Mouse (Mus musculus): ENCODE results near the gene Cyp2j7. TPM values are rescaled to one million over a fixed set of nuclear protein-coding genes. Genes with fewer than 3 reads are reported as not detected.
"Not testable (repeated sequence)": the region's sequence is repeated elsewhere in the genome, so short reads cannot be mapped to it uniquely, and the experiment has no call there.

Gene Cyp2j7
- not detected in 2 replicates for polyA plus RNA-seq (2014; fragmentation: Nextera tagmentation; extraction: Ambion mirVana)

GRCm38 (mm10) chr4:96236559-96236958, at the start of gene Cyp2j7:
TSS of gene Cyp2j7 (minus strand) at chr4:96236659.
- Histone ChIP-seq H3K27me3 (ENCODE audit: control insufficient read depth, insufficient read depth, low read length) (no peaks in the 10 kb centered on the region), H3K9me3 (replicated peaks; ENCODE audit: control insufficient read depth, low read length) (no peaks in the 10 kb centered on the region), H3K4me1 (ENCODE audit: control insufficient read depth, insufficient read depth, low read length) (no peaks in the 10 kb centered on the region), H3K4me2 (no peak within 1 kb of the TSS), H3K4me3 (ENCODE audit: low read depth, low read length) (no peak within 1 kb of the TSS), H3K27ac (ENCODE audit: low read depth, low read length) (no peak within 1 kb of the TSS), H3K36me3 (ENCODE audit: control insufficient read depth, insufficient read depth, low read length) (no peaks in the 10 kb centered on the region), H3K9ac (ENCODE audit: low read depth, low read length) (no peak within 1 kb of the TSS)
- 81% methylated on average over 3 of the region's 3 CpGs for WGBS (ENCODE audit: insufficient replicate concordance)
- ATAC-seq (replicated peaks; ENCODE audit: insufficient number of reproducible peaks, low FRiP score, low TSS enrichment), result no peak

GRCm38 (mm10) chr4:96276896-96277295, 40.4 kb upstream of the Cyp2j7 start:
- not testable (repeated sequence) for H3K4me1 ChIP-seq (ENCODE audit: control insufficient read depth, insufficient read depth, low read length); H3K4me3 ChIP-seq (ENCODE audit: low read depth, low read length); ATAC-seq (replicated peaks; ENCODE audit: insufficient number of reproducible peaks, low FRiP score, low TSS enrichment); H3K9me3 ChIP-seq (replicated peaks; ENCODE audit: control insufficient read depth, low read length); H3K27me3 ChIP-seq (ENCODE audit: control insufficient read depth, insufficient read depth, low read length); H3K36me3 ChIP-seq (ENCODE audit: control insufficient read depth, insufficient read depth, low read length); H3K4me2 ChIP-seq; H3K9ac ChIP-seq (ENCODE audit: low read depth, low read length); H3K27ac ChIP-seq (ENCODE audit: low read depth, low read length)
- WGBS (ENCODE audit: insufficient replicate concordance), result 40% methylated on average over 1 of the region's 1 CpGs

- H3K36me3 ChIP-seq (ENCODE audit: control insufficient read depth, insufficient read depth, low read length), result no peaks in the 10 kb centered on the region
- no peaks in the 10 kb centered on the region for H3K9me3 ChIP-seq (replicated peaks; ENCODE audit: control insufficient read depth, low read length)
- H3K9ac ChIP-seq (ENCODE audit: low read depth, low read length), result no peak overlapping the region
- H3K4me1 ChIP-seq (ENCODE audit: control insufficient read depth, insufficient read depth, low read length), result no peaks in the 10 kb centered on the region
- H3K27ac ChIP-seq (ENCODE audit: low read depth, low read length), result no peak overlapping the region
- no peak overlapping the region for H3K4me3 ChIP-seq (ENCODE audit: low read depth, low read length)
- 0 out of 2 replicates have a peak, but pooled peaks have one; percentile 31 for ATAC-seq (replicated peaks; ENCODE audit: insufficient number of reproducible peaks, low FRiP score, low TSS enrichment)
- H3K4me2 ChIP-seq, result no peak overlapping the region
- no peaks in the 10 kb centered on the region for H3K27me3 ChIP-seq (ENCODE audit: control insufficient read depth, insufficient read depth, low read length)
Observed at GRCm38 (mm10) chr4:96273907-96274306, 37.4 kb upstream of the Cyp2j7 start.

DNA sequence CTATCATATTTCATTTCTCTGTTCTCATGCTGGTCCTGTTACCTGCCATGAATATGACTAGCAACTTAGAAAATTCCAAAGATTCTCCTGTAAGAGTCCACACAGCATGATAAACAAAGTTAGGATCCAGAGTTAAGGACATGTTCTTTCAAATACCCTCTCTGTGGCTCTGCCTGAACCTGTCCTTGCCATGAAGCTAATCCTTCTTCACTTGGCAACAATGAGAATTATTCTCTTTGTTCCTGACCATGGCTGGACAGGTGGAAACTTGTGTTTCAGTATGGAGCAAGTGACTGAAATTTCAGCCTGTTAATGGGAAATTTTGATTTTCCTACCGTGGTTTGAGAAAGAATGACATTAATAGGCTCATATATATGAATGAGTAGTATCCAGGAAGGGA, 39.8 kb downstream of the Cyp2j7 start:
- no peak overlapping the region for H3K27ac ChIP-seq (ENCODE audit: low read depth, low read length)
- H3K36me3 ChIP-seq (ENCODE audit: control insufficient read depth, insufficient read depth, low read length), result no peaks in the 10 kb centered on the region
- no peak for ATAC-seq (replicated peaks; ENCODE audit: insufficient number of reproducible peaks, low FRiP score, low TSS enrichment)
- no peak overlapping the region for H3K4me3 ChIP-seq (ENCODE audit: low read depth, low read length)
- H3K4me2 ChIP-seq, result no peak overlapping the region
- H3K27me3 ChIP-seq (ENCODE audit: control insufficient read depth, insufficient read depth, low read length), result no peaks in the 10 kb centered on the region
- no peak overlapping the region for H3K9ac ChIP-seq (ENCODE audit: low read depth, low read length)
- 72% methylated on average over 1 of the region's 1 CpGs for WGBS (ENCODE audit: insufficient replicate concordance)
- no peaks in the 10 kb centered on the region for H3K9me3 ChIP-seq (replicated peaks; ENCODE audit: control insufficient read depth, low read length)
- no peaks in the 10 kb centered on the region for H3K4me1 ChIP-seq (ENCODE audit: control insufficient read depth, insufficient read depth, low read length)

DNA sequence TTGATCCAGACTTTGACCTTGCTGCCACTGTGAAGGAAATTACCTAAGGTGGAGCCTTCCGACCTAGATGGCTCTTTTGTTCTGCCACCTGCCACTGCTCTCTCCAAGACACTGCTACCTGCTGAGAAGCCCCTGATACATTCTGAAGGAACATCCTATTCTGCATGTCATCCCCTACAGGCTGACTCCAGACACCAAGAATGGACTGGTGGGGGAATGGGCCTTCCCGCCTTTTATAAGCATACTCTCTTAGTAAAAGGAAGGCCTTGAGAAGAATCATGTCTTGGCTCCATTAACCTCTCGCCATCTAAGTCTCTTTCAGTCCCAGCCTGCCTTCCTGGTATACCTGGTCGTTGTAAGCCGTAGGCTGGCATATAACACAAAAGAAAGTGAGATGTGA, 47.1 kb downstream of the Cyp2j7 start:
- 86% methylated on average over 5 of the region's 5 CpGs for WGBS (ENCODE audit: insufficient replicate concordance)
- H3K9ac ChIP-seq (ENCODE audit: low read depth, low read length); H3K27ac ChIP-seq (ENCODE audit: low read depth, low read length): not testable (repeated sequence)

DNA sequence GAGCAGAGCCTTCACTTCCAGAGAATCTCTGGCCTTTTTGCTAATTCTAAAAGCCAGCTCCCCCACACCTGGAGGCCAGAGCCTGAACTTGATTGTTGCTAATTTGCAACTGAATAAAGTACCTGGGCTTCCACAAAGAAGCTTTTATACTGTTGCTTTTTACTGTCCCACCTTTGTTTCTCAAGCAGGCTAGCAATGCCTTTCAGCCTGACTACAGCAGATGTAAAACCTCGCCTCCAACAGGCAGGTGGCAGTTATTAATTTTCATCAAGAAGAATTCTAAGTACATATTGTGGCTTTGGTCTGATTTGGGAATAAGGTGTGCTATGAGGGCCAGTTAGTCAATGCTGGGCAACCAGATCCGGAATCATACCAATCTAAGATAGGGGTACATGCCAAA, 47.8 kb downstream of the Cyp2j7 start:
- H3K4me1 ChIP-seq (ENCODE audit: control insufficient read depth, insufficient read depth, low read length); H3K27ac ChIP-seq (ENCODE audit: low read depth, low read length); H3K36me3 ChIP-seq (ENCODE audit: control insufficient read depth, insufficient read depth, low read length); H3K4me3 ChIP-seq (ENCODE audit: low read depth, low read length); H3K4me2 ChIP-seq; H3K9ac ChIP-seq (ENCODE audit: low read depth, low read length); H3K9me3 ChIP-seq (replicated peaks; ENCODE audit: control insufficient read depth, low read length); H3K27me3 ChIP-seq (ENCODE audit: control insufficient read depth, insufficient read depth, low read length); ATAC-seq (replicated peaks; ENCODE audit: insufficient number of reproducible peaks, low FRiP score, low TSS enrichment): not testable (repeated sequence)
- WGBS (ENCODE audit: insufficient replicate concordance), result 72% methylated on average over 2 of the region's 2 CpGs

More for the DNA sequence above, 47.1 kb downstream of the Cyp2j7 start:
- not testable (repeated sequence) for H3K27me3 ChIP-seq (ENCODE audit: control insufficient read depth, insufficient read depth, low read length); ATAC-seq (replicated peaks; ENCODE audit: insufficient number of reproducible peaks, low FRiP score, low TSS enrichment); H3K4me2 ChIP-seq; H3K4me1 ChIP-seq (ENCODE audit: control insufficient read depth, insufficient read depth, low read length); H3K9me3 ChIP-seq (replicated peaks; ENCODE audit: control insufficient read depth, low read length); H3K36me3 ChIP-seq (ENCODE audit: control insufficient read depth, insufficient read depth, low read length); H3K4me3 ChIP-seq (ENCODE audit: low read depth, low read length)

GRCm38 (mm10) chr4:96188146-96188545, 48.3 kb downstream of the Cyp2j7 start:
- not testable (repeated sequence) for H3K4me1 ChIP-seq (ENCODE audit: control insufficient read depth, insufficient read depth, low read length); H3K36me3 ChIP-seq (ENCODE audit: control insufficient read depth, insufficient read depth, low read length); H3K4me2 ChIP-seq; H3K27ac ChIP-seq (ENCODE audit: low read depth, low read length); H3K9me3 ChIP-seq (replicated peaks; ENCODE audit: control insufficient read depth, low read length); H3K9ac ChIP-seq (ENCODE audit: low read depth, low read length); H3K27me3 ChIP-seq (ENCODE audit: control insufficient read depth, insufficient read depth, low read length); H3K4me3 ChIP-seq (ENCODE audit: low read depth, low read length); ATAC-seq (replicated peaks; ENCODE audit: insufficient number of reproducible peaks, low FRiP score, low TSS enrichment)
- WGBS (ENCODE audit: insufficient replicate concordance), result 76% methylated on average over 2 of the region's 2 CpGs

DNA sequence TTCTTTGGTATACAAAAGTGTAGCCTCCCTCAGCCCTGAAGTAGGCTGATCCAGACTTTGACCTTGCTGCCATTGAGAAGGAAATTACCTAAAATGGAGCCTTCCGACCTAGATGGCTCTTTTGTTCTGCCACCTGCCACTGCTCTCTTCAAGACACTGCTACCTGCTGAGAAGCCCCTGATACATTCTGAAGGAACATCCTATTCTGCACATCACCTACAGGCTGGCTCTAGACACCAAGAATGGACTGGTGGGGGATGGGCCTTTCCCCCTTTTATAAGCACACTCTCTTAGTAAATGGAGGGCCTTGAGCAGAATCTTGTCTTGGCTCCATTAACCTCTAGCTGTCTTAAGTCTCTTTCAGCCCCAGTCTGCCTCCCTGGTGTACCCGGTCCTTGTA, 51.7 kb downstream of the Cyp2j7 start:
- ATAC-seq (replicated peaks; ENCODE audit: insufficient number of reproducible peaks, low FRiP score, low TSS enrichment); H3K9me3 ChIP-seq (replicated peaks; ENCODE audit: control insufficient read depth, low read length); H3K36me3 ChIP-seq (ENCODE audit: control insufficient read depth, insufficient read depth, low read length); H3K27ac ChIP-seq (ENCODE audit: low read depth, low read length); H3K9ac ChIP-seq (ENCODE audit: low read depth, low read length); H3K4me1 ChIP-seq (ENCODE audit: control insufficient read depth, insufficient read depth, low read length); H3K4me2 ChIP-seq; H3K4me3 ChIP-seq (ENCODE audit: low read depth, low read length); H3K27me3 ChIP-seq (ENCODE audit: control insufficient read depth, insufficient read depth, low read length): not testable (repeated sequence)
- WGBS (ENCODE audit: insufficient replicate concordance), result 80% methylated on average over 2 of the region's 2 CpGs

- Histone ChIP-seq H3K27ac (ENCODE audit: low read depth, low read length) (no peak overlapping the region), H3K4me1 (ENCODE audit: control insufficient read depth, insufficient read depth, low read length) (no peaks in the 10 kb centered on the region), H3K36me3 (ENCODE audit: control insufficient read depth, insufficient read depth, low read length) (no peaks in the 10 kb centered on the region), H3K4me3 (ENCODE audit: low read depth, low read length) (no peak overlapping the region), H3K4me2 (no peak overlapping the region), H3K27me3 (ENCODE audit: control insufficient read depth, insufficient read depth, low read length) (no peaks in the 10 kb centered on the region), H3K9ac (ENCODE audit: low read depth, low read length) (no peak overlapping the region), H3K9me3 (replicated peaks; ENCODE audit: control insufficient read depth, low read length) (no peaks in the 10 kb centered on the region)
- WGBS (ENCODE audit: insufficient replicate concordance), result 72% methylated on average over 1 of the region's 1 CpGs
- ATAC-seq (replicated peaks; ENCODE audit: insufficient number of reproducible peaks, low FRiP score, low TSS enrichment), result no peak
Observed at GRCm38 (mm10) chr4:96162839-96163238, 73.6 kb downstream of the Cyp2j7 start.
